Mouse (Mus musculus) T-helper 17 cell (primary cell): Measurements from ENCODE around the gene Gm4631.
"Not testable (repeated sequence)": the region's sequence is repeated elsewhere in the genome, so short reads cannot be mapped to it uniquely, and the experiment has no call there.

Source experiments
- in situ Hi-C, 2 experiments: fragments of 300-600 bp; cut with MboI, MseI; formaldehyde crosslinking; loops; 1 replicate in 1 of 2; 2 replicates in 1 of 2; pipeline ENCODE4 v1.15.1; 2025; ENCODE audit warnings: high pct_unique_total_duplicates in 2 of 2

The Gm4631 gene

DNA sequence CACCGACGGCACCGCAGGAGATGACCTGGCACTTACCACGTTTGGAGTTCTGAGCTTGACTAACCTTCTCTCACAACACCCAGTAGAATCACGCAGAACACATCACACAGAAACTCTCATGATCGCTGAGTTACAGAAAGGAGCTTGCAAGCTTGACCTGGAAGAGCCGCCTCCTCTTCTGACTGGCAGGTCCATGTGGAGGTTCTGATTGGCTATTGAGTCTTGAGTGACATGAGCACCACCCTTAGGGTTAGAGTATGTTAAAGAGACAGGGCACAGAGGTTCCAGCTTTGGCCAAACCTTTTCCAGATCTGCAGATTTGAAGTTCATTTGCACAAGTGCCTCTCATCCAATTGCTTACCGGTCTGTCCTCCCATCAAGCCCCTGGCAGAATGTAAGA is at the start of gene Gm4631:
Gm4631 (minus strand) TSS at position 101 of the 400 bp plus-strand sequence.
- in situ Hi-C loops: not testable (repeated sequence)

DNA sequence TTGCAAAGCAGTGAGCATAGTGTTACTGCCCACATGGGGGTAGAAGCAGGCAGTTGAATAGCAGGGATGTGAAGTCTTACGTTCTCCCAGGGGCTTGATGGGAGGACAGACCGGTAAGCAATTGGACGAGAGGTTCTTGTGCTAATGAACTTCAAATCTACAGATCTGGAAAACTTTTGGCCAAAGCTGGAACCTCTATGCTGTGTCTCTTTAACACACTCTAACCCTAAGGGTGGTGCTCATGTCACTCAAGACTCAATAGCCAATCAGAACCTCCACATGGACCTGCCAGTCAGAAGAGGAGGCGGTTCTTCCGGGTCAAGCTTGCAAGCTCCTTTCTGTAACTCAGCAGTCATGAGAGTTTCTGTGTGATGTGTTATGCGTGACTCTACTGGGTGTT is 34.1 kb upstream of the Gm4631 start, which contains the start of gene Zfp968:
Zfp968 (plus strand) TSS at position 301 of the 400 bp plus-strand sequence.
- in situ Hi-C loops: not testable (repeated sequence)

DNA sequence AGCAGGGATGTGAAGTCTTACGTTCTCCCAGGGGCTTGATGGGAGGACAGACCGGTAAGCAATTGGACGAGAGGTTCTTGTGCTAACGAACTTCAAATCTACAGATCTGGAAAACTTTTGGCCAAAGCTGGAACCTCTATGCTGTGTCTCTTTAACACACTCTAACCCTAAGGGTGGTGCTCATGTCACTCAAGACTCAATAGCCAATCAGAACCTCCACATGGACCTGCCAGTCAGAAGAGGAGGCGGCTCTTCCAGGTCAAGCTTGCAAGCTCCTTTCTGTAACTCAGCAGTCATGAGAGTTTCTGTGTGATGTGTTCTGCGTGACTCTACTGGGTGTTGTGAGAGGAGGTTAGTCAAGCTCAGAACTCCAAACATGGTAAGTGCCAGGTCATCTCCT is 63.2 kb downstream of the Gm4631 start, which contains the start of gene Gm14440:
Gm14440 (plus strand) TSS at position 301 of the 400 bp plus-strand sequence.
- in situ Hi-C loops: not testable (repeated sequence)
